Mouse (Mus musculus) kidney, postnatal 0 days (tissue): Measurements from ENCODE around the gene Tmem184b. TPM values are rescaled to one million over a fixed set of nuclear protein-coding genes. Genes with fewer than 3 reads are reported as not detected.
A peak's percentile ranks its signal among the peaks of the same experiment; 100 is the strongest.

ENCODE experiments used
- ATAC-seq: fragments of 200-750 bp; cut with Nextera tagmentation; replicated peaks from 2 replicates; pipeline ENCODE4 v1.8.0; 2017; ENCODE audit warnings: low read depth, moderate number of reproducible peaks, moderate TSS enrichment, moderate library complexity; ENCODE audit not compliant: low FRiP score
- DNase-seq: peaks from one replicate; pipeline ENCODE4 v3.0.0-alpha.2; 2016; ENCODE audit warnings: low spot score
- H3K27ac ChIP-seq: fragments of 300-500 bp; sonication (generic); 2 replicates; pipeline ENCODE4 v1.5.1; 2014; ENCODE audit warnings: mild to moderate bottlenecking
- H3K27me3 ChIP-seq: fragments of 300-500 bp; sonication (generic); 2 replicates; pipeline ENCODE4 v1.6.1; 2014; ENCODE audit warnings: low read length, mixed read lengths; ENCODE audit not compliant: insufficient read depth
- H3K36me3 ChIP-seq: fragments of 300-500 bp; sonication (generic); 2 replicates; pipeline ENCODE4 v1.6.1; 2014; ENCODE audit warnings: low read length, mixed read lengths; ENCODE audit not compliant: insufficient read depth
- H3K4me1 ChIP-seq: fragments of 300-500 bp; sonication (generic); replicated peaks from 2 replicates; pipeline ENCODE4 v1.6.1; 2014; ENCODE audit warnings: antibody characterized with exemption, low read length, mixed read lengths; ENCODE audit not compliant: insufficient read depth
- H3K4me2 ChIP-seq: fragments of 300-500 bp; sonication (generic); 2 replicates; pipeline ENCODE4 v1.6.1; 2014; ENCODE audit warnings: mild to moderate bottlenecking, low read length, moderate library complexity, mixed read lengths
- H3K4me3 ChIP-seq: fragments of 300-500 bp; sonication (generic); replicated peaks from 2 replicates; pipeline ENCODE4 v1.5.1; 2014; ENCODE audit warnings: low read depth, low read length
- H3K9ac ChIP-seq: fragments of 300-500 bp; sonication (generic); 2 replicates; pipeline ENCODE4 v1.6.1; 2014; ENCODE audit warnings: low read depth, low read length
- H3K9me3 ChIP-seq: fragments of 300-500 bp; sonication (generic); replicated peaks from 2 replicates; pipeline ENCODE4 v1.6.1; 2016; ENCODE audit warnings: low read length, inconsistent platforms, mixed read lengths
- CTCF ChIP-seq: IDR thresholded peaks from 2 replicates; pipeline ENCODE4 v1.5.1; 2016; ENCODE audit warnings: antibody characterized with exemption, low read depth, mild to moderate bottlenecking, moderate library complexity
- WGBS: fragments of 180-500 bp; shearing (Covaris S2); extraction: QIAGEN DNeasy Blood & Tissue Kit; methylation state at CpG from one replicate; pipeline ENCODE4 v1.1.7; 2014; 5-methylcytosine and 5-hydroxymethylcytosine counted together
- polyA plus RNA-seq: library from polyadenylated mRNA; unstranded; fragments of >200 nt; fragmentation: Nextera tagmentation; extraction: Ambion mirVana; gene quantifications from 2 replicates; pipeline ENCODE4 v1.2.1, GENCODE M21; 2015

The Tmem184b gene
- polyA plus RNA-seq, 1 experiment from 2014 or later: 44.4 TPM

DNA sequence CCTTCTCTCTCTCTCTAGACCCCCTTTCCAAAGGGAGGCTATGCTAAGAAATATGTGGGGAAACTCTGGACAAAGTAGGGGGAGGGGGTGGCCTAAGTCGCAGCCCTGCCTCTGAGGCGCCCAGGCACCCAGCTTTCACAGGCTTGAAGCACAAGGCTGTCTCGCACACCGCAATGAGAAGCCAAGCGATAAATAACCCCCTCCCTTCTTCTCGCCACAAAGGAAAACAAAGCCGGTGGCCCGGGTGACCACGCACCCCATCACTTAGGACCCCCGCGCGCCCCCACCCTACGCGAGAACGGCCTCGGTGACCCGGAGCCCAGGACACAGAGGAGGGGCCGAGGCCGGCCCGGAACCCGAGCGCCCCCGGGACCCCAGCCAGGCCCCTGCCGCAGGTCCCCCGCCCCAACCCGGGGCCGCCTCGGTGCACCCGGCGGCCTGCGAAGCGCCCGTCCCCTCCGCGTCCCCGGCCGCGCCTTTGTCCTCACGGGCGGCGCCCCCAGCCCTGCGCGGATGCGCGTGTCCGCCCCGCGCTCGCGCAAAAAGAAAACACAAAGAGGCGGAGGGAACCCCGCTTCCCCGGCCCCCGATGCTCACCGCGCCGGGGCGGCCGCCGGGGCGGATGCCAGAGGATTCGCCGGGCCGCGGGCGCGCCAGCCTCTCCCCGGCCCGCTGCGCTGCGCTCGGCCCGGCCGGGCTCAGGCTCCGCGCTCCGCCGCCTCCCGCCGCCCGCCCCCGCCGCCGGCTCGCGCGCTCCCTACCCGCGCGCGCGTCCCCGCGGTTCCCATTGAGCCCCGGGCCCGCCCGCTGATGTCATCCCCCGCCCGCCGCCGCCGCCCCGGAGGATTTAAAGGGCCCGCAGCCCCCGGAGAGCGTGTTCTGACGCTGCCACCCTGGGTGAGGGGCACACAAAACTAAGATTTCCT, 38.2 kb upstream of the Tmem184b start:
- Histone ChIP-seq H3K9me3 (no peaks in the 10 kb centered on the region), H3K4me1 (peaks cover 39% of the 10 kb centered on the region), H3K4me3 (peak overlapping the region; percentile 88), H3K4me2 (peak overlapping the region; percentile 76), H3K36me3 (0 out of 2 replicates have a peak, but pooled peaks cover 4% of the 10 kb centered on the region), H3K9ac (peak overlapping the region; percentile 94), H3K27ac (peak overlapping the region; percentile 94), H3K27me3 (no peaks in the 10 kb centered on the region)
- ATAC-seq: peak; percentile 54
- no peak for TF ChIP-seq CTCF
- peak; percentile 77 for DNase-seq
- WGBS: under 1% methylated on average over 90 of the region's 107 CpGs

DNA sequence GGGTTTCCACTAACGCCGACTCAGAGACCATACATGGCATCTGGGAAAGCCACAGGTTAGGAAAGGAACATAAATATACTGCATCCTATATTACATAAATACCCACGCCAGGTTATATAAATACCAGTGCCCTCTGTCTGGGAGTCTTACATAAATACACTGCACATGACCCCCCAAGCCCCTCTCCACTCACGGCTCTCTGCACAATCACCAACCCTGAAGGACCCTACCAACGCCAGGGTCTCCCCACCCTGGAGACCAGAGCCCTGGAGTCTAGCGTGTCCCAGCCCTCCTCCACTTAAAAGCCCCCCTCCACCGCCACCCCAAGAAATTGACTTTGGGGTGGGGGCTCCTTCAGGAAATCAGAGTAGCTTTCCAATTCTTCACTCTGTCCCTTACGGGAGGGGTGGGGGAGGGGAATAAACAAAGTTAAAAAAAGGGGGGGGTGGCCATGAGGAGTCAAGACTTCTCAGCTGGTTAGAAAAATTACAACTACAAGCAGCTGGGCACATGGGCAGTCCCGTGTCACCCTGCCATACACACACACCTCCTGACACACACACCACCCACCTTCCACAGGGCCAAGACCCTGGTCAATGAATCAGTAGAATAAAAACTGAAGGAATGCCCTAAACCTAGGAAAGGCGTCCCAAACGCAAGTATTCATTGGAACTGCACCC, 37.4 kb upstream of the Tmem184b start:
- Histone ChIP-seq H3K27ac (peak overlapping the region; percentile 94), H3K9ac (peak overlapping the region; percentile 94), H3K27me3 (no peaks in the 10 kb centered on the region), H3K36me3 (0 out of 2 replicates have a peak, but pooled peaks cover 4% of the 10 kb centered on the region), H3K4me2 (peak overlapping the region; percentile 76), H3K9me3 (no peaks in the 10 kb centered on the region), H3K4me3 (peak overlapping the region; percentile 88), H3K4me1 (peaks cover 47% of the 10 kb centered on the region)
- WGBS: 10% methylated on average over 11 of the region's 11 CpGs
- DNase-seq (no peak), ATAC-seq (peak; percentile 37; the same call in 1 of the 2 replicates)
- TF ChIP-seq CTCF: no peak

DNA sequence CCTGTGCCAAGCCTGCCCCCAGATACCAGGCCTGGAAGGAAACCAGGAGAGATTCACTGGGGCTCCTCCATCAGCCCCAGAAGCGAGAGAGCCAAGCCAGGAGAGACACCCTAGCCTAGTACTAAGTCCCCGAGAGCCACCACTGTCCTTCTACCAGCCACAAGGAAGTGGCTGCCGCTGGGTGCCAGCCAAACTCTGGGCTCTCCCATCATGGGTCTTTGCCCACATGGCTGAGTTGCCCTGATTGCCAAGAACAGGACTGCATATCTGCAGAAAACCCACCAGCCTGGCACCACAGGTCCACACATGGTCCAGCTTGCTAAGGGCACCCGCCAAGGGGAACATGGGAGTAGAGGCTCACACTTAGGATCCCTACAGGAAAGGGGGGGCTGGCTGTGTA, 36.9 kb upstream of the Tmem184b start:
- no peak for TF ChIP-seq CTCF
- ATAC-seq: no peak

DNA sequence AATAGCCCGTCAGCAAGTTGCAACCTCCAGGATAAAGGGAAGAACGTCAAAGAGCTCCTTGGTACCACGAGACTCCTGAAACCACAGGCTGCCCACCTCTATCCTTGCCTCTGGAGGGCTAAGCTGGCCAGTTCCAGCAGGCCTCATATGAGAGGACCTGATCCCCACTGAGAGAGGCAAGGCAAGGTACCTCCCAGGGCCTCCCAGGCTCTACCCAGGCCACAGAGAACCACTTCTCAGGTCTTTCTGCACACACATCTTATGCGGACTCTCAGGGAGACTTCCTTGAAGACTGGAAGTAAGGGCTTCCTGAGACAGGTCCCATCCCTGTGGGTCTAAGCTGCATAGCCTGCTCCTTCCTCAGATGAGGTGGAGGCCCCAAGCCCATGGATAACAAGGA, 36.0 kb upstream of the Tmem184b start:
- WGBS: 76% methylated on average over 4 of the region's 4 CpGs
- no peaks in the 10 kb centered on the region for H3K27me3 ChIP-seq
- H3K27ac ChIP-seq: peak overlapping the region; percentile 40
- H3K4me3 ChIP-seq: no peak overlapping the region; the same call in 1 of the 2 replicates
- H3K9me3 ChIP-seq: no peaks in the 10 kb centered on the region
- no peak for TF ChIP-seq CTCF
- peaks cover 56% of the 10 kb centered on the region for H3K4me1 ChIP-seq
- peaks cover 11% of the 10 kb centered on the region; the same call in 1 of the 2 replicates for H3K36me3 ChIP-seq
- ATAC-seq: no peak
- no peak for DNase-seq
- H3K9ac ChIP-seq: 0 out of 2 replicates have a peak overlapping the region, but pooled peaks have one; percentile 37
- no peak overlapping the region for H3K4me2 ChIP-seq

More for the DNA sequence above, 36.9 kb upstream of the Tmem184b start:
- Histone ChIP-seq H3K9me3 (no peaks in the 10 kb centered on the region), H3K27me3 (no peaks in the 10 kb centered on the region), H3K4me3 (peak overlapping the region; percentile 88), H3K4me2 (peak overlapping the region; percentile 76), H3K27ac (no peak overlapping the region), H3K9ac (peak overlapping the region; percentile 94), H3K36me3 (0 out of 2 replicates have a peak, but pooled peaks cover 7% of the 10 kb centered on the region), H3K4me1 (peaks cover 53% of the 10 kb centered on the region)
- WGBS: 55% methylated on average over 4 of the region's 4 CpGs
- DNase-seq: peak; percentile 25

DNA sequence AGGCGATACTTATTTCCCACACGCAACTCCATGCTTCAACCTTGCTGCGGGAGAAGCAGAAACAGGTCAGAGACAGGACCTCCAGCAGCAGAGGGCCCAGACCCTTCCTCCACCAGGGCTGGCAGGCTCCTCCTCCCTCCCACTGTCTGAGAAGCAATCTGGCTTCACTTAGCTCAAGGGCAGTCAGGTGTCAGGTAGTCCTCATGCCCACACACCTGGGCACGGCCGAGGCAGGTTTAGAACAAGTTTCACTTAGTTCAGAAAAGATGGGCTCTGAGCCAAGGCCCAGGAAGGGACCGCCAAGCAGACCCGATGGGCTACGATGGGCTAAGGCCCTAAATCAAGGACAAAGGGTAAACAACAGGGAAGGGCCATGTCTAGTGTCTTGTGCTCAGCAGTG, 35.4 kb upstream of the Tmem184b start:
- Histone ChIP-seq H3K36me3 (peaks cover 15% of the 10 kb centered on the region; the same call in 1 of the 2 replicates), H3K4me2 (peak overlapping the region; percentile 23), H3K9ac (peak overlapping the region; percentile 37; the same call in 1 of the 2 replicates)

More for the DNA sequence above, 35.4 kb upstream of the Tmem184b start:
- WGBS: 45% methylated on average over 8 of the region's 8 CpGs
- no peaks in the 10 kb centered on the region for H3K9me3 ChIP-seq
- H3K4me1 ChIP-seq: peaks cover 56% of the 10 kb centered on the region
- H3K27ac ChIP-seq: peak overlapping the region; percentile 40
- DNase-seq (no peak), ATAC-seq (no peak)
- no peak for TF ChIP-seq CTCF
- H3K4me3 ChIP-seq: no peak overlapping the region
- no peaks in the 10 kb centered on the region for H3K27me3 ChIP-seq
